Mouse (Mus musculus) lung, embryonic 14.5 days (tissue): ENCODE measurements at regions not wholly inside any gene's neighbourhood (a gene's known extent, or its start where the extent isn't known, plus 50 kb on each side); places are given as distances from the start of the nearest gene placed in this dataset.

ENCODE experiments used
- ATAC-seq: fragments of 200-750 bp; cut with Nextera tagmentation; 2 replicates; pipeline ENCODE4 v1.8.0; 2017; ENCODE audit warnings: mild to moderate bottlenecking, moderate TSS enrichment, moderate library complexity; ENCODE audit not compliant: insufficient read depth
- DNase-seq: peaks from one replicate; pipeline ENCODE4 v3.0.0-alpha.2; 2015
- H3K27ac ChIP-seq: fragments of 300-500 bp; sonication (generic); 2 replicates; pipeline ENCODE4 v1.5.1; 2014; ENCODE audit warnings: low read depth, mild to moderate bottlenecking, moderate library complexity
- H3K27me3 ChIP-seq: fragments of 300-500 bp; sonication (generic); 2 replicates; pipeline ENCODE4 v1.6.1; 2014; ENCODE audit warnings: low read length, control low read depth; ENCODE audit not compliant: insufficient read depth
- H3K36me3 ChIP-seq: fragments of 300-500 bp; sonication (generic); 2 replicates; pipeline ENCODE4 v1.6.1; 2014; ENCODE audit warnings: control low read depth; ENCODE audit not compliant: insufficient read depth
- H3K4me1 ChIP-seq: fragments of 300-500 bp; sonication (generic); 2 replicates; pipeline ENCODE4 v1.6.1; 2014; ENCODE audit warnings: antibody characterized with exemption, control low read depth; ENCODE audit not compliant: insufficient read depth
- H3K4me2 ChIP-seq: fragments of 300-500 bp; sonication (generic); 2 replicates; pipeline ENCODE4 v1.6.1; 2014; ENCODE audit warnings: mild to moderate bottlenecking
- H3K4me3 ChIP-seq: fragments of 300-500 bp; sonication (generic); 2 replicates; pipeline ENCODE4 v1.5.1; 2014; ENCODE audit warnings: low read depth, low read length
- H3K9ac ChIP-seq: fragments of 300-500 bp; sonication (generic); 2 replicates; pipeline ENCODE4 v1.6.1; 2014
- H3K9me3 ChIP-seq: fragments of 300-500 bp; sonication (generic); 2 replicates; pipeline ENCODE4 v1.6.1; 2016; ENCODE audit warnings: low read depth, low read length, control low read depth
- CTCF ChIP-seq: IDR thresholded peaks from 2 replicates; pipeline ENCODE4 v1.5.1; 2016; ENCODE audit warnings: antibody characterized with exemption, low read depth
- WGBS: fragments of 180-500 bp; shearing (Covaris S2); extraction: QIAGEN DNeasy Blood & Tissue Kit; methylation state at CpG from one replicate; pipeline ENCODE4 v1.1.7; 2014; 5-methylcytosine and 5-hydroxymethylcytosine counted together

DNA sequence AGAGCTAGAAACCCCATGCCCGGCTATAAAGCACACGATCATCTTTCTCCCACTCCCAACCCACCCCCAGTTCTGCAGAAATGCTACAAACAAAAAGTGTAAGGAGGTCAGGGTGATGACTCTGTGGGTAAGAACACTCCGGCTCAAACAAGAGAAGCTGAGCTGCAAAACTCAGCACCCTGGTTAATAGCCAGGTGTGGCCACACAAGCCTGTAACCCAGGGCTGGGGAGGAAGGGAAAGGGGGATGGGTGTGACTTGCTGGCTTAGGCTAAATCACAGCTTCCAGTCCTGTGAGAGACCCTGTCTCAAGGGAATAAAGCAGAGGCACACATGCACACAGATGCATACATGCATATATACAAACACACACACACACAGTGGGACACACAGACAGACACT is 96.6 kb upstream of the Klf3 start:
- ATAC-seq (no peak), DNase-seq (no peak)
- no peak for TF ChIP-seq CTCF
- Histone ChIP-seq H3K4me1 (peaks cover 33% of the 10 kb centered on the region), H3K4me2 (no peak overlapping the region), H3K27ac (no peak overlapping the region), H3K9me3 (no peaks in the 10 kb centered on the region), H3K4me3 (no peak overlapping the region), H3K36me3 (no peaks in the 10 kb centered on the region), H3K27me3 (no peaks in the 10 kb centered on the region), H3K9ac (no peak overlapping the region)
- 61% methylated on average over 3 of the region's 3 CpGs for WGBS

DNA sequence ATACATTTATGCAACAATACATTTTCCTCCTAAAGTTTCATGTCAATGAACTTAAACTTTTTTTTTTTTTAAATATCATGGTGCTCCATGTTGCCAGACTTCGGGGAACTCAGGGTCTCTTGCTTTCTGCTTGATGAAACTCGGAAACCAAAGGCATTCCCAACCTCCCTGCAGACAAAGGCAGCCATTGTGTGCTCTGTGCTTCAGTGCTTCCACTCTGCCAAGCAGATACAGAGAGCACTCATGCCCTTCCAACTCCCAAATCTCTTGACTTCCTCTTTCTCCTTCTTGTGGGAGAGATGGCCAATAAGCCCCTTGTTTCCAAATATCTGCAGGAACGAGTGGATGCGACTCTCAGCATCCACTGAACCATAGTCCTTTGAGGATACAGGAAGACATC is 94.0 kb upstream of the Klf3 start:
- no peak overlapping the region for H3K4me3 ChIP-seq
- H3K9me3 ChIP-seq: no peaks in the 10 kb centered on the region
- no peak overlapping the region; the same call in 1 of the 2 replicates for H3K27ac ChIP-seq
- H3K9ac ChIP-seq: no peak overlapping the region
- TF ChIP-seq CTCF: no peak
- H3K27me3 ChIP-seq: no peaks in the 10 kb centered on the region
- WGBS: 61% methylated on average over 4 of the region's 4 CpGs
- H3K36me3 ChIP-seq: no peaks in the 10 kb centered on the region
- H3K4me2 ChIP-seq: no peak overlapping the region
- ATAC-seq (no peak), DNase-seq (peak; percentile 36)
- peaks cover 14% of the 10 kb centered on the region for H3K4me1 ChIP-seq

DNA sequence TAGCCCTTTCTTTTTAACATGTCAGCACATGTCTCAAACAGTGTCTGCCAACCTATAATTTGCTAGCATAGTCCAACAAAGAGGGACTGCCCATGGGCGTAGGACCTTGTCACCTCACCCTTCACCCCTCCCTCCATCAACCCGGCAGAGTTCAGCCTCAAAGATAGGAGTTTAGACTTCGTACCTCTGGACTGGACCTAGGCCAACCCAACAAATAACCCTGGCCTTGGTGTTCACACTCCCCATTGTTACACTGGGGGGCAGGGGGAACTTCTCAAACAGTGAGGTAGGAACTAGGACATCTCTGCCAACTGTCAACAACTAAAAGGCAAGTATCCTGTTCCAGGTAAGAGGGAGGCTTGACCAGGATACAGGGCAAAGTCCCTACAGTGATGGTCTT is 93.0 kb upstream of the Klf3 start:
- 46% methylated on average over 3 of the region's 3 CpGs for WGBS
- no peak for ATAC-seq

DNA sequence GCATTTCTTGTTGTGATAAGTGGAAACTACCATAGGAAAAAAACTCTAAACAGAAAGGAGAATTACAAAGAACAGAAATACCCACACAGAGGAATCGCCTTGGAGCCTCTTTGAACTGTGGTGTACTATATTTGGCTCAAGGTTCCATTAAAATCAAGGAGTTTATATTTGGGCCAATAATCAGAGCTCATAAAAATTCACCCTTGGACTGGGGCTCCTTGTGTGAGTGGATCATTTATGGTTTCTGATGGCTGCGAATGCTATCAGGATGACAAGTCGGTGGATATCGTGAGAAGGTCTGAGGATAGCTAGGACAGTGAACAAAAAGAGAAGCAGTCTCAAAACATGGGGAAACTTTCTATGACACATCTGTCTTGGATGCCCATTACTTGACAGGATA is 92.2 kb upstream of the Klf3 start:
- no peak for TF ChIP-seq CTCF
- Histone ChIP-seq H3K27me3 (no peaks in the 10 kb centered on the region), H3K36me3 (no peaks in the 10 kb centered on the region), H3K4me1 (peaks cover 5% of the 10 kb centered on the region; the same call in 1 of the 2 replicates), H3K27ac (no peak overlapping the region), H3K9me3 (no peaks in the 10 kb centered on the region), H3K4me2 (no peak overlapping the region), H3K4me3 (no peak overlapping the region), H3K9ac (no peak overlapping the region)
- ATAC-seq (no peak), DNase-seq (no peak)
- WGBS: 83% methylated on average over 4 of the region's 4 CpGs

More for the DNA sequence above, 93.0 kb upstream of the Klf3 start:
- Histone ChIP-seq H3K36me3 (no peaks in the 10 kb centered on the region), H3K4me1 (peaks cover 5% of the 10 kb centered on the region; the same call in 1 of the 2 replicates), H3K9me3 (no peaks in the 10 kb centered on the region), H3K9ac (no peak overlapping the region), H3K4me2 (no peak overlapping the region), H3K4me3 (no peak overlapping the region), H3K27me3 (no peaks in the 10 kb centered on the region), H3K27ac (no peak overlapping the region)
- no peak for TF ChIP-seq CTCF
- DNase-seq: no peak

DNA sequence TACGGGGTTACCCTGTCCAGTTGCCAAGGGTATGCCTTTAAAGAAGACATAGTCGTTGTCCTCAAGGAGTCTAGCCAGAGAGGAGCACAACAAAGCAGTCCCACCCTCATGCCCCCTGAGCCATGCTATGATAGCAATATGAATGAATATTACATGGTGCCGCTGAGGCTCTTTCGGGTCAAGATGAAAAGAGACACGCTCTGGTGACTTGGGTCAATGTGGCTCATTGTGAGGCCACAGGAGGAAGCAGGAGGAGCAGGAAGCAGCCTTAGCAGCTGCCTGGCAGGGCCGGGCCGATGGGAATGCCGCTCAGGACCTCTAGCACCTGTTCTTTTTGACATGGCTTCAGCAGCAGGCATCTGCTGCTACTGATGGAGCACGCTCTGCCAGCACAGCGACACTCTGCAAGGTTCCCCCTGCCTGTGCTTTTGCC is 89.0 kb upstream of the Klf3 start:
- no peak overlapping the region for H3K4me2 ChIP-seq
- 0 out of 2 replicates have a peak, but pooled peaks have one; percentile 11 for ATAC-seq
- DNase-seq: no peak
- no peak overlapping the region for H3K4me3 ChIP-seq
- WGBS: 67% methylated on average over 10 of the region's 10 CpGs
- peaks cover 4% of the 10 kb centered on the region; the same call in 1 of the 2 replicates for H3K4me1 ChIP-seq
- TF ChIP-seq CTCF: no peak
- no peak overlapping the region for H3K27ac ChIP-seq
- no peaks in the 10 kb centered on the region for H3K9me3 ChIP-seq
- H3K27me3 ChIP-seq: no peaks in the 10 kb centered on the region
- no peak overlapping the region for H3K9ac ChIP-seq
- no peaks in the 10 kb centered on the region for H3K36me3 ChIP-seq

DNA sequence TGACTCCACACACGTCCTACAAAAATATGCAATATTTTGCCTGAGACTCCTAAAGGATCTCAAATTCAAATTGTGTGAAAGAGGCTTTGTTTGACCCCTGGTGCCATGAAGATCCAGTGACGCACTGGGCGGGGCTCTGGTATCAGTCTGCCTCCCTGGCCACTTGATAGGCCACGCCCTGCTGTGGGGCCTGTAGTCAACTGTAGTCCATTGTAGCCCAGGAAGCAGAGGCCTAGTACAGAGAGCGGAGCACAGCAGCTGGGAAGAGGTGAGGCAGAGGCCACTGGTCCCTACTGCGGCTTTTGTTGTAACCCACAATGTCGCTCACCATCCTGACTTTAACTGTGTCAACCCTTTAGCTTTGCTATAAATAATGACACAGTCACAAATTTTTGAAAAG is 88.5 kb upstream of the Klf3 start:
- H3K4me1 ChIP-seq: no peaks in the 10 kb centered on the region
- no peak overlapping the region for H3K9ac ChIP-seq
- H3K27me3 ChIP-seq: no peaks in the 10 kb centered on the region
- no peak for TF ChIP-seq CTCF
- H3K27ac ChIP-seq: no peak overlapping the region
- ATAC-seq (0 out of 2 replicates have a peak, but pooled peaks have one; percentile 44), DNase-seq (peak; percentile 45)
- no peak overlapping the region for H3K4me3 ChIP-seq
- H3K4me2 ChIP-seq: no peak overlapping the region
- H3K9me3 ChIP-seq: no peaks in the 10 kb centered on the region
- 69% methylated on average over 7 of the region's 7 CpGs for WGBS
- H3K36me3 ChIP-seq: no peaks in the 10 kb centered on the region

DNA sequence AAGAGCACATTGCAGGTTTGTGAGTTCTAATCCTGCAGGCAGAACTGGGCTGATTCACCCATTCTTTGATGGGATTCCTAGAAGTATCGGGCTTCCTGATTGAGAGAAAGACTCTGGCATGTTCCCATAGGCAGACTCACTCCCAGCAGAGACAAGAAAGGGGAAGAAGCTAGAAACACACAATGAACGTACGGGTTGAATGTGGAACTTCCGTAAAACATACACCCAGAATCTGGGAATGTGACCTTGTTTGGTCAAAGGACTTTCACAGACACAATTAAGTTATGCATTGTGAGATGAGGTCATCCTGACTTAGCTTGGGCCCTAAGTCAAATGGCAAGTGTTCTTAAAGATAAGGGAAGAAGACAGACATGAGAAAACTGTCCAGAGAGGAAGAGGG is 86.6 kb upstream of the Klf3 start:
- WGBS: 83% methylated on average over 4 of the region's 4 CpGs
- H3K9me3 ChIP-seq: no peaks in the 10 kb centered on the region
- no peak overlapping the region for H3K4me3 ChIP-seq
- no peak for DNase-seq
- no peak for TF ChIP-seq CTCF
- H3K27ac ChIP-seq: no peak overlapping the region
- no peak overlapping the region for H3K4me2 ChIP-seq
- H3K4me1 ChIP-seq: no peaks in the 10 kb centered on the region
- no peaks in the 10 kb centered on the region for H3K36me3 ChIP-seq
- no peaks in the 10 kb centered on the region for H3K27me3 ChIP-seq
- no peak overlapping the region for H3K9ac ChIP-seq
- ATAC-seq: no peak

DNA sequence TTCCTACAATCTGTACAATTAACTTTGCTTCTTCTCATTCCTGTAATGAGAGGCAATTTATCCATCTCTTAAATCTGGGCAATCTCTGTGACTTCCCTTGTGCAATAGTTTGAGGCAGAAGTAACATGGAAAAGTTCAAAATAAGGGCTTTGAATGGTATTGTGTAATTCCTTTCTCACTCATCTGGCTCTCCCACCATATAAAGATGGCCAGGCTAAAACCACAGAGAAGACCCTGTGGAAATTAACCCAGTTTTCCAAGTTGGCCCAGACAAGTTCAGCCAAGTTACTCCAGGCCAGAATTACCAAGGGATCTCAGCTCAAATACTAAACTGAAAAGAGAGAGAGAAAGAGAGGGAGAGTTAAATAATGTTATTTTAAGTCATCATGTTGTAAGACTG is 81.0 kb upstream of the Klf3 start:
- Histone ChIP-seq H3K4me3 (no peak overlapping the region), H3K27me3 (no peaks in the 10 kb centered on the region), H3K4me2 (no peak overlapping the region), H3K9ac (no peak overlapping the region), H3K36me3 (no peaks in the 10 kb centered on the region), H3K9me3 (no peaks in the 10 kb centered on the region), H3K4me1 (no peaks in the 10 kb centered on the region), H3K27ac (no peak overlapping the region)
- no peak for TF ChIP-seq CTCF
- DNase-seq (no peak), ATAC-seq (no peak)
